Comparison of ENCODE assay signal across 18 mouse cellular contexts in the genomic region with DNA sequence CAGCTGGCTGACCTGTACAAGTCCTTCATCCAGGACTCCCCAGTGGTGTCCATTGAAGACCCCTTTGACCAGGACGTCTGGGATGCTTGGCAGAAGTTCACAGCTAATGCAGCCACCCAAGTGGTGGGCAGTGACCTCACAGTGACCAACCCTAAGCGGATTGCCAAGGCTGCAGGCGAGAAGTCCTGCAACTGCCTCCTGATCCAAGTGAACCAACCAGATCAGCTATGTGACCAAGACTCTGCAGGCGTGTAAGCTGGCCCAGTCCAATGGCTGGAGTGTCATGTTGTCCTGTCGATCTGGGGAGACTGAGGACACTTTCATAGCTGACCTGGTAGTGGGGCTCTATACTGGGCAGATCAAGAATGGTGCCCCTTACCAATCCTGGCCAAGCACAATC. TPM values are rescaled to one million over a fixed set of nuclear protein-coding genes. Genes with fewer than 3 reads are reported as not detected.
"Had no signal": no experiment of that assay in that cellular context is flagged by ENCODE, and none has a peak within 500 bp of the region (broad histone marks: within the 10 kb centered on the region; RNA-seq: fewer than 3 reads in every experiment).

No protein-coding gene starts in this region.

- H3K27ac ChIP-seq: neural tube, embryonic 13.5 days; neural tube, embryonic 15.5 days; stomach, embryonic 15.5 days; stomach, postnatal 0 days had no signal

- H3K27me3 ChIP-seq: neural tube, embryonic 13.5 days; neural tube, embryonic 15.5 days; stomach, embryonic 15.5 days had no signal

- H3K4me1 ChIP-seq: neural tube, embryonic 13.5 days; neural tube, embryonic 15.5 days had no signal

- DNase-seq: retina, postnatal 1 day; right cerebral cortex, adult 18-20 months; right cerebral cortex, postnatal 14 days; right cerebral cortex, postnatal 25 days; right cerebral cortex, postnatal 4 days; spleen, adult 18-20 months; thymus, adult 18-20 months; thymus, adult 2 months; thymus, postnatal 14 days; thymus, postnatal 25 days; thymus, postnatal 36 days; thymus, postnatal 4 days had no signal

- H3K4me3 ChIP-seq: neural tube, embryonic 13.5 days; neural tube, embryonic 15.5 days; stomach, embryonic 15.5 days had no signal

- H3K9me3 ChIP-seq: neural tube, embryonic 13.5 days; neural tube, embryonic 15.5 days; stomach, embryonic 15.5 days had no signal

- H3K9ac ChIP-seq: neural tube, embryonic 13.5 days; neural tube, embryonic 15.5 days; stomach, embryonic 15.5 days had no signal

- H3K4me2 ChIP-seq: neural tube, embryonic 13.5 days; neural tube, embryonic 15.5 days; stomach, embryonic 15.5 days had no signal

- H3K36me3 ChIP-seq: stomach, embryonic 15.5 days had no signal

RNA-seq across cellular contexts. Expression of gene 1500015O10Rik, which starts 56.3 kb away (rescaled TPM):
- total RNA-seq: neutrophil, adult 5-6 weeks had no signal
- polyA plus RNA-seq: small intestine, adult 2 months had no signal
